Mouse (Mus musculus) ES-Bruce4 (cell line): ENCODE results near the gene Ccdc40. TPM values are rescaled to one million over a fixed set of nuclear protein-coding genes. Genes with fewer than 3 reads are reported as not detected.

Experiments
- H3K27ac ChIP-seq: 2 replicates; pipeline ENCODE4 v1.5.1; 2012; ENCODE audit warnings: low read length, inconsistent platforms; ENCODE audit not compliant: insufficient read depth
- H3K27me3 ChIP-seq: 2 replicates; pipeline ENCODE4 v1.6.1; 2012; ENCODE audit warnings: mild to moderate bottlenecking, low read length, inconsistent platforms; ENCODE audit not compliant: control insufficient read depth, poor library complexity, insufficient read depth, severe bottlenecking
- H3K36me3 ChIP-seq: 2 replicates; pipeline ENCODE4 v1.6.1; 2012; ENCODE audit warnings: inconsistent platforms, mild to moderate bottlenecking, low read length, moderate library complexity; ENCODE audit not compliant: control insufficient read depth, poor library complexity, insufficient read depth, severe bottlenecking
- H3K4me1 ChIP-seq: one replicate; pipeline ENCODE4 v1.8.1; 2011; ENCODE audit warnings: low read length; ENCODE audit not compliant: control insufficient read depth, insufficient read depth
- H3K4me3 ChIP-seq: 2 replicates; pipeline ENCODE4 v1.5.1; 2011; ENCODE audit warnings: low read depth, mild to moderate bottlenecking, low read length
- H3K9ac ChIP-seq: 2 replicates; pipeline ENCODE4 v1.6.1; 2012; ENCODE audit warnings: low read depth, mild to moderate bottlenecking, inconsistent platforms; ENCODE audit not compliant: poor library complexity, severe bottlenecking
- H3K9me3 ChIP-seq: replicated peaks from 2 replicates; pipeline ENCODE4 v1.6.1; 2012; ENCODE audit warnings: mild to moderate bottlenecking, low read length, inconsistent platforms; ENCODE audit not compliant: control insufficient read depth, poor library complexity, insufficient read depth, severe bottlenecking
- CTCF ChIP-seq: IDR thresholded peaks from one replicate; pipeline ENCODE4 v1.8.1; 2011; ENCODE audit warnings: low read depth, low read length
- EP300 ChIP-seq: IDR thresholded peaks from 2 replicates; pipeline ENCODE4 v1.6.1; 2011; ENCODE audit warnings: low read depth, low read length; ENCODE audit not compliant: insufficient read depth
- POLR2A ChIP-seq: IDR thresholded peaks from one replicate; pipeline ENCODE4 v1.8.1; 2011; ENCODE audit warnings: low read length; ENCODE audit not compliant: insufficient read depth
- polyA plus RNA-seq: library from polyadenylated mRNA; stranded (reverse); fragments of >200 nt; gene quantifications from 2 replicates; pipeline ENCODE4 v1.2.4, GENCODE M21; 2011; ENCODE audit warnings: low read depth; ENCODE audit not compliant: missing spikeins, insufficient read depth, insufficient read length

Ccdc40 gene
- polyA plus RNA-seq, 1 experiment, result 4.1 TPM

GRCm38 (mm10) chr11:119186989-119187799 is 41.2 kb upstream of the Ccdc40 start:
- no peak overlapping the region for H3K27ac ChIP-seq
- no peak overlapping the region for H3K9ac ChIP-seq
- H3K9me3 ChIP-seq, result no peaks in the 10 kb centered on the region
- H3K4me3 ChIP-seq, result no peak overlapping the region
- H3K27me3 ChIP-seq, result no peaks in the 10 kb centered on the region
- TF ChIP-seq EP300, result no peak
- peak; percentile 84 for TF ChIP-seq CTCF
- no peak for TF ChIP-seq POLR2A
- H3K36me3 ChIP-seq, result no peaks in the 10 kb centered on the region
- H3K4me1 ChIP-seq, result peaks cover 8% of the 10 kb centered on the region

GRCm38 (mm10) chr11:119187800-119188197 is 40.6 kb upstream of the Ccdc40 start:
- Histone ChIP-seq H3K9me3 (no peaks in the 10 kb centered on the region), H3K27me3 (no peaks in the 10 kb centered on the region), H3K4me1 (peaks cover 8% of the 10 kb centered on the region), H3K36me3 (no peaks in the 10 kb centered on the region), H3K27ac (no peak overlapping the region), H3K9ac (no peak overlapping the region), H3K4me3 (no peak overlapping the region)
- no peak for TF ChIP-seq EP300

- Histone ChIP-seq H3K4me3 (no peak overlapping the region), H3K9ac (no peak overlapping the region), H3K4me1 (peaks cover 8% of the 10 kb centered on the region), H3K27ac (no peak overlapping the region), H3K36me3 (no peaks in the 10 kb centered on the region), H3K9me3 (no peaks in the 10 kb centered on the region), H3K27me3 (no peaks in the 10 kb centered on the region)
- TF ChIP-seq CTCF (no peak), POLR2A (no peak), EP300 (no peak)
These were observed 40.0 kb upstream of the Ccdc40 start for GRCm38 (mm10) chr11:119188389-119188788.

GRCm38 (mm10) chr11:119189319-119189718 is 39.1 kb upstream of the Ccdc40 start:
- H3K4me1 ChIP-seq, result peaks cover 5% of the 10 kb centered on the region
- TF ChIP-seq CTCF (no peak), EP300 (no peak), POLR2A (no peak)
- no peak overlapping the region for H3K27ac ChIP-seq
- H3K36me3 ChIP-seq, result no peaks in the 10 kb centered on the region
- H3K9me3 ChIP-seq, result no peaks in the 10 kb centered on the region
- no peaks in the 10 kb centered on the region for H3K27me3 ChIP-seq
- H3K4me3 ChIP-seq, result no peak overlapping the region
- H3K9ac ChIP-seq, result no peak overlapping the region

GRCm38 (mm10) chr11:119190498-119190897 is 37.9 kb upstream of the Ccdc40 start:
- TF ChIP-seq CTCF, result peak; percentile 68
- no peak for TF ChIP-seq POLR2A
- Histone ChIP-seq H3K27ac (no peak overlapping the region), H3K9me3 (no peaks in the 10 kb centered on the region), H3K36me3 (no peaks in the 10 kb centered on the region), H3K9ac (no peak overlapping the region), H3K27me3 (no peaks in the 10 kb centered on the region), H3K4me3 (no peak overlapping the region), H3K4me1 (peaks cover 4% of the 10 kb centered on the region)

- H3K4me3 ChIP-seq, result no peak overlapping the region
- H3K36me3 ChIP-seq, result no peaks in the 10 kb centered on the region
- H3K9me3 ChIP-seq, result no peaks in the 10 kb centered on the region
- no peak for TF ChIP-seq POLR2A
- TF ChIP-seq CTCF, result no peak
- TF ChIP-seq EP300, result no peak
- H3K4me1 ChIP-seq, result peaks cover 4% of the 10 kb centered on the region
- no peaks in the 10 kb centered on the region for H3K27me3 ChIP-seq
- H3K27ac ChIP-seq, result no peak overlapping the region
- no peak overlapping the region for H3K9ac ChIP-seq
These were observed 36.7 kb upstream of the Ccdc40 start for GRCm38 (mm10) chr11:119191606-119192081.
